Mouse (Mus musculus): ENCODE data around the gene Actr1a. TPM values are rescaled to one million over a fixed set of nuclear protein-coding genes. Genes with fewer than 3 reads are reported as not detected.

Actr1a gene
- polyA plus RNA-seq, 1 experiment from 2014 or later = 100.0 TPM

DNA sequence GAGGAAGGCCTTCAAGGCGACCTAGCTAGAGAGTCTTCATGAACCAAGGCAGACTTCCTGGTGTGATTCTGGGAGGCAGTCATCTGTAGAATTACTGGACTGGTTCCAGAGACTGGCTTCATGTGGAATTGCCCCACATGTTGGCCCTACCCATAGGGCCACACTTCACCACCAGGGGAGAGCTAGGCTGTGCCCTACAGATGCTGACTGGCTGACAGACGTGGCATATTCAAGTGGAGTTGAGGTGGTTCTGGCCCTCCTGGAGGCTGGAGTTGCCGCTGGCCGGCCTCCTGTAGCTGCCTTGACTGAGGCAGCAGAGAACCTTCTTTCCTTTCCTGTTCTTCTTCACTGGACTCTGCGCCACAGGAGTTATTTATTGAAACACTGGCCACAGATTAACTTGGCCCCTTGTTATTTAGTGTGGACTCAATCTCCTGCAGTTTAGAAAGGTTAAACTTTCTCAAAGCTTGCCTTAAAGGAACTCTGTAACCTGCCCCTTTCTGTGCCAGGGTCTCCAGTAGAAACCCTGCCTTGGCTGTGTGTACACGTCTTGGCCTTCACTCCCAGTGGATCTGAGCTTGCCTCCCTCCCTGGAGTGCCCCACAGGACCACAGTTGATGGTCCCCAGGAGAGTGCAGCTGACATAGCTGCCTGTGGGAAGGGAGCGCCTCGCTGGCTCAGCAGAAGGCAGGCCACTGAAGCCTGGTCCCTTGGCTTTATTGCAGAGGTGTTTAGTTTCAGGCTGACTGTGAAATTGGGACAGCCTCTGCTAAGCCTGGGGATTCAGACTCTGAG is 11.2 kb upstream of the Actr1a start:
- peak; percentile 45; the same call in 1 of the 2 replicates for TF ChIP-seq CTCF (IDR thresholded peaks at IDR 0.05; ENCODE audit: low read depth)
- ATAC-seq (replicated peaks; ENCODE audit: low FRiP score, low read depth) = peak; percentile 92
- 48% methylated on average over 8 of the region's 8 CpGs for WGBS
- peak; percentile 45 for DNase-seq (ENCODE audit: low spot score)
- H3K4me1 ChIP-seq (replicated peaks; ENCODE audit: insufficient read depth, low read length) = peaks cover 18% of the 10 kb centered on the region
- no peak overlapping the region for H3K4me3 ChIP-seq (replicated peaks; ENCODE audit: low read depth, low read length)
- no peaks in the 10 kb centered on the region for H3K9me3 ChIP-seq (replicated peaks; ENCODE audit: low read length)
- H3K4me2 ChIP-seq (ENCODE audit: low read length) = no peak overlapping the region
- peak overlapping the region; percentile 91 for H3K27ac ChIP-seq
- H3K27me3 ChIP-seq (ENCODE audit: insufficient read depth, low read length) = no peaks in the 10 kb centered on the region
- H3K36me3 ChIP-seq (ENCODE audit: insufficient read depth, low read length) = peaks cover 14% of the 10 kb centered on the region
- H3K9ac ChIP-seq (ENCODE audit: low read depth, low read length) = no peak overlapping the region

DNA sequence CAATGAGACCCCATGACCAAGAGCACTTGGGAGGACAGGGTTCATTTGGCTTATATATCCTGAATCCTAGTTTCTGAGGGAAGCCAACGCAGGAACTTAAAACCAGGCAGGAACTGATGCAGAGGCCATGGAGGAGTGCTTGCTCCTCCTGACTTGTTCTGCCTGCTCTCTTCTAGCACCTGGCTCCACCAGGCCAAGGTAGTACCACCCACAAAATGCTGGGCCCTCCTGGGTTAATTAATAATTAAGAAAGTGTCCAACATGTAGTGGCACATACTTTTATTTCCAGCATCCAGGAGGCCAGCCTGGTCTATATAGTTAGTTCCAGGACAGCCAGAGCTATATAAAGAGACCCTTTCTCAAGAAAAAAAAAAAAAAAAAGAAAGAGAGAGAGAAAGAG is 8.5 kb upstream of the Actr1a start:
- Histone ChIP-seq H3K4me1 (replicated peaks; ENCODE audit: insufficient read depth, low read length) (peaks cover 29% of the 10 kb centered on the region), H3K9ac (ENCODE audit: low read depth, low read length) (no peak overlapping the region), H3K27ac (peak overlapping the region; percentile 38; the same call in 1 of the 2 replicates), H3K4me3 (replicated peaks; ENCODE audit: low read depth, low read length) (no peak overlapping the region), H3K27me3 (ENCODE audit: insufficient read depth, low read length) (no peaks in the 10 kb centered on the region), H3K36me3 (ENCODE audit: insufficient read depth, low read length) (peaks cover 11% of the 10 kb centered on the region), H3K9me3 (replicated peaks; ENCODE audit: low read length) (no peaks in the 10 kb centered on the region), H3K4me2 (ENCODE audit: low read length) (no peak overlapping the region)
- TF ChIP-seq CTCF (IDR thresholded peaks at IDR 0.05; ENCODE audit: low read depth) = no peak
- whole genome bisulfite sequencing = 62% methylated on average over 1 of the region's 1 CpGs
- DNase-seq (ENCODE audit: low spot score) (no peak), ATAC-seq (replicated peaks; ENCODE audit: low FRiP score, low read depth) (no peak)

DNA sequence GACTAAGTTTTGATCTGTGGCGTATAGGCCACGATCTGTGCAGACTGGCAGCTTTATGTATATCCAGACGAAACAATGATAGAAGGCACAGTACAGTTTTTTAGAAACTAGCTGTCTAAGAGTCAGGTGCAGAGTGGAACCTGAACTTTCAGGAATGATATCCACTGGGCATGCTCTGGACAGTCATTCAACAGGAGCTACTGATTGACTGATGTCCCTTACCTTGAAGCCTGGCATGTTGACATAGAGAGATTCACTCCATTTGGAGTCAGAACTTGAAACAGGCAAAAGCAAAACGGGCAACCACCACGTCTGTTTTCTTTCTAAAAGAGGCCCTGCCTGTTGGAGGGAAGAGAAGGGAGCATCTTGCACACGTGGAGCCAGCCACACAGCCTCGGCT is 5.0 kb upstream of the Actr1a start:
- Histone ChIP-seq H3K4me2 (ENCODE audit: low read length) (no peak overlapping the region), H3K27me3 (ENCODE audit: insufficient read depth, low read length) (no peaks in the 10 kb centered on the region), H3K4me3 (replicated peaks; ENCODE audit: low read depth, low read length) (no peak overlapping the region), H3K36me3 (ENCODE audit: insufficient read depth, low read length) (peaks cover 11% of the 10 kb centered on the region), H3K9me3 (replicated peaks; ENCODE audit: low read length) (no peaks in the 10 kb centered on the region), H3K9ac (ENCODE audit: low read depth, low read length) (no peak overlapping the region), H3K27ac (no peak overlapping the region), H3K4me1 (replicated peaks; ENCODE audit: insufficient read depth, low read length) (peaks cover 29% of the 10 kb centered on the region)
- WGBS = 77% methylated on average over 7 of the region's 7 CpGs
- TF ChIP-seq CTCF (IDR thresholded peaks at IDR 0.05; ENCODE audit: low read depth) = no peak
- no peak for DNase-seq (ENCODE audit: low spot score)
- no peak for ATAC-seq (replicated peaks; ENCODE audit: low FRiP score, low read depth)

GRCm38 (mm10) chr19:46399886-46400285 is 4.3 kb upstream of the Actr1a start:
- Histone ChIP-seq H3K27me3 (ENCODE audit: insufficient read depth, low read length) (no peaks in the 10 kb centered on the region), H3K27ac (no peak overlapping the region), H3K9ac (ENCODE audit: low read depth, low read length) (0 out of 2 replicates have a peak overlapping the region, but pooled peaks have one; percentile 32), H3K4me2 (ENCODE audit: low read length) (0 out of 2 replicates have a peak overlapping the region, but pooled peaks have one; percentile 82), H3K4me3 (replicated peaks; ENCODE audit: low read depth, low read length) (no peak overlapping the region), H3K4me1 (replicated peaks; ENCODE audit: insufficient read depth, low read length) (peaks cover 29% of the 10 kb centered on the region), H3K9me3 (replicated peaks; ENCODE audit: low read length) (no peaks in the 10 kb centered on the region), H3K36me3 (ENCODE audit: insufficient read depth, low read length) (peaks cover 9% of the 10 kb centered on the region)
- ATAC-seq (replicated peaks; ENCODE audit: low FRiP score, low read depth) (no peak), DNase-seq (ENCODE audit: low spot score) (no peak)
- TF ChIP-seq CTCF (IDR thresholded peaks at IDR 0.05; ENCODE audit: low read depth) = no peak
- 50% methylated on average over 7 of the region's 7 CpGs for WGBS

DNA sequence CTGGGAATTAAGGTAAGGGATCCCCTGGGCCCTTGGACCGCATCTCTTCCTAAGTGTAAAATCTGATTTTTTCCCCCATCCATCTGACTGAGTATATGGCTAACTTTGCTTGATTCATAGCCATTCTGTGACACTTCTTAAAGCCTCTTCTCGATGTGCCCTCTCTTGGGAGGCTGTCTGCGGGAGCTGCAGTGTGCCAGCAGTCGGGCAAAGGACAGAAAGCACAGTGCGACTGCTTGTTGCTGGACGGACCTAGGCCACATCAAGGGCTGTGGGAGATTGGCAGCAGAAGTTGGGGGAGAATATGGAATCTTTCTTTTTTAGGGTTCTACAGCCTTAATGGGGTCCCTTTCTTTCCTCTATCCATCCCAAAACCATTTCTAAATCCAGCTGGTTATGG is 3.8 kb upstream of the Actr1a start:
- H3K4me2 ChIP-seq (ENCODE audit: low read length) = peak overlapping the region; percentile 82; the same call in 1 of the 2 replicates
- 0 out of 2 replicates have a peak overlapping the region, but pooled peaks have one; percentile 76 for H3K9ac ChIP-seq (ENCODE audit: low read depth, low read length)
- TF ChIP-seq CTCF (IDR thresholded peaks at IDR 0.05; ENCODE audit: low read depth) = no peak

GRCm38 (mm10) chr19:46398401-46398800 is 2.9 kb upstream of the Actr1a start:
- TF ChIP-seq CTCF (IDR thresholded peaks at IDR 0.05; ENCODE audit: low read depth) = no peak
- no peak for DNase-seq (ENCODE audit: low spot score)
- Histone ChIP-seq H3K27ac (no peak overlapping the region), H3K9me3 (replicated peaks; ENCODE audit: low read length) (no peaks in the 10 kb centered on the region), H3K4me3 (replicated peaks; ENCODE audit: low read depth, low read length) (peak overlapping the region; percentile 72), H3K4me1 (replicated peaks; ENCODE audit: insufficient read depth, low read length) (peaks cover 42% of the 10 kb centered on the region), H3K27me3 (ENCODE audit: insufficient read depth, low read length) (no peaks in the 10 kb centered on the region), H3K4me2 (ENCODE audit: low read length) (peak overlapping the region; percentile 82), H3K9ac (ENCODE audit: low read depth, low read length) (peak overlapping the region; percentile 76; the same call in 1 of the 2 replicates), H3K36me3 (ENCODE audit: insufficient read depth, low read length) (peaks cover 2% of the 10 kb centered on the region; the same call in 1 of the 2 replicates)
- 34% methylated on average over 3 of the region's 3 CpGs for WGBS
- no peak for ATAC-seq (replicated peaks; ENCODE audit: low FRiP score, low read depth)

More for the DNA sequence above, 3.8 kb upstream of the Actr1a start:
- H3K9me3 ChIP-seq (replicated peaks; ENCODE audit: low read length) = no peaks in the 10 kb centered on the region
- ATAC-seq (replicated peaks; ENCODE audit: low FRiP score, low read depth) = no peak
- 80% methylated on average over 6 of the region's 6 CpGs for WGBS
- H3K4me1 ChIP-seq (replicated peaks; ENCODE audit: insufficient read depth, low read length) = peaks cover 33% of the 10 kb centered on the region
- DNase-seq (ENCODE audit: low spot score) = no peak
- H3K36me3 ChIP-seq (ENCODE audit: insufficient read depth, low read length) = peaks cover 9% of the 10 kb centered on the region
- H3K4me3 ChIP-seq (replicated peaks; ENCODE audit: low read depth, low read length) = no peak overlapping the region; the same call in 1 of the 2 replicates
- no peaks in the 10 kb centered on the region for H3K27me3 ChIP-seq (ENCODE audit: insufficient read depth, low read length)
- H3K27ac ChIP-seq = peak overlapping the region; percentile 19; the same call in 1 of the 2 replicates

All from kidney, postnatal 0 days (tissue).